Mouse (Mus musculus): ENCODE results near the gene Lrrfip2. TPM values are rescaled to one million over a fixed set of nuclear protein-coding genes. Genes with fewer than 3 reads are reported as not detected.

Lrrfip2 gene
- polyA plus RNA-seq, 1 experiment: 112 TPM

- H3K27me3 ChIP-seq (replicated peaks): peaks cover 38% of the 10 kb centered on the region
- no peaks in the 10 kb centered on the region for H3K36me3 ChIP-seq (replicated peaks; ENCODE audit: low read length)
- peaks cover 55% of the 10 kb centered on the region for H3K4me1 ChIP-seq
- H3K9me3 ChIP-seq: 0 out of 2 replicates have a peak, but pooled peaks cover under 1% of the 10 kb centered on the region
- no peak overlapping the region for H3K4me3 ChIP-seq (replicated peaks)
- no peak for TF ChIP-seq FLI1 (IDR thresholded peaks at IDR 0.05; ENCODE audit: low read length)
- TF ChIP-seq GATA1 (IDR thresholded peaks at IDR 0.05; ENCODE audit: borderline replicate concordance, low read length): no peak
These were observed 29.4 kb upstream of the Lrrfip2 start for GRCm38 (mm10) chr9:111087960-111088359.

- TF ChIP-seq FLI1 (IDR thresholded peaks at IDR 0.05; ENCODE audit: low read length) (no peak), GATA1 (IDR thresholded peaks at IDR 0.05; ENCODE audit: borderline replicate concordance, low read length) (no peak)
- no peaks in the 10 kb centered on the region for H3K9me3 ChIP-seq
- H3K27me3 ChIP-seq (replicated peaks): peaks cover 38% of the 10 kb centered on the region
- H3K36me3 ChIP-seq (replicated peaks; ENCODE audit: low read length): no peaks in the 10 kb centered on the region
- no peak overlapping the region for H3K4me3 ChIP-seq (replicated peaks)
- peaks cover 60% of the 10 kb centered on the region for H3K4me1 ChIP-seq
These were observed 28.5 kb upstream of the Lrrfip2 start for GRCm38 (mm10) chr9:111088886-111089285.

- peaks cover 67% of the 10 kb centered on the region for H3K4me1 ChIP-seq
- H3K9me3 ChIP-seq: no peaks in the 10 kb centered on the region
These were observed 24.7 kb upstream of the Lrrfip2 start for GRCm38 (mm10) chr9:111092657-111093056.

GRCm38 (mm10) chr9:111093094-111093493 is 24.3 kb upstream of the Lrrfip2 start:
- Histone ChIP-seq H3K4me1 (peaks cover 65% of the 10 kb centered on the region), H3K4me3 (replicated peaks) (peak overlapping the region; percentile 64), H3K9me3 (no peaks in the 10 kb centered on the region), H3K27me3 (replicated peaks) (peaks cover 32% of the 10 kb centered on the region), H3K36me3 (replicated peaks; ENCODE audit: low read length) (no peaks in the 10 kb centered on the region)
- TF ChIP-seq GATA1 (IDR thresholded peaks at IDR 0.05; ENCODE audit: borderline replicate concordance, low read length) (no peak), FLI1 (IDR thresholded peaks at IDR 0.05; ENCODE audit: low read length) (no peak)

More at GRCm38 (mm10) chr9:111092657-111093056, 24.7 kb upstream of the Lrrfip2 start:
- H3K4me3 ChIP-seq (replicated peaks): no peak overlapping the region
- TF ChIP-seq GATA1 (IDR thresholded peaks at IDR 0.05; ENCODE audit: borderline replicate concordance, low read length) (no peak), FLI1 (IDR thresholded peaks at IDR 0.05; ENCODE audit: low read length) (no peak)
- H3K27me3 ChIP-seq (replicated peaks): peaks cover 34% of the 10 kb centered on the region
- no peaks in the 10 kb centered on the region for H3K36me3 ChIP-seq (replicated peaks; ENCODE audit: low read length)

- H3K4me1 ChIP-seq: peaks cover 64% of the 10 kb centered on the region
- H3K4me3 ChIP-seq (replicated peaks): no peak overlapping the region
- TF ChIP-seq FLI1 (IDR thresholded peaks at IDR 0.05; ENCODE audit: low read length) (no peak), GATA1 (IDR thresholded peaks at IDR 0.05; ENCODE audit: borderline replicate concordance, low read length) (no peak)
- H3K27me3 ChIP-seq (replicated peaks): peaks cover 22% of the 10 kb centered on the region
- no peaks in the 10 kb centered on the region for H3K36me3 ChIP-seq (replicated peaks; ENCODE audit: low read length)
- H3K9me3 ChIP-seq: no peaks in the 10 kb centered on the region
These were observed 22.8 kb upstream of the Lrrfip2 start for GRCm38 (mm10) chr9:111094626-111095025.

GRCm38 (mm10) chr9:111095710-111096109 is 21.7 kb upstream of the Lrrfip2 start:
- TF ChIP-seq FLI1 (IDR thresholded peaks at IDR 0.05; ENCODE audit: low read length) (no peak), GATA1 (IDR thresholded peaks at IDR 0.05; ENCODE audit: borderline replicate concordance, low read length) (no peak)
- H3K36me3 ChIP-seq (replicated peaks; ENCODE audit: low read length): no peaks in the 10 kb centered on the region
- peaks cover 66% of the 10 kb centered on the region for H3K4me1 ChIP-seq
- H3K4me3 ChIP-seq (replicated peaks): no peak overlapping the region
- H3K9me3 ChIP-seq: no peaks in the 10 kb centered on the region
- peaks cover 13% of the 10 kb centered on the region for H3K27me3 ChIP-seq (replicated peaks)

- Histone ChIP-seq H3K27me3 (replicated peaks) (peaks cover 7% of the 10 kb centered on the region), H3K4me3 (replicated peaks) (no peak overlapping the region), H3K36me3 (replicated peaks; ENCODE audit: low read length) (no peaks in the 10 kb centered on the region), H3K9me3 (no peaks in the 10 kb centered on the region), H3K4me1 (peaks cover 66% of the 10 kb centered on the region)
- TF ChIP-seq GATA1 (IDR thresholded peaks at IDR 0.05; ENCODE audit: borderline replicate concordance, low read length): no peak
- no peak for TF ChIP-seq FLI1 (IDR thresholded peaks at IDR 0.05; ENCODE audit: low read length)
These were observed 20.7 kb upstream of the Lrrfip2 start for GRCm38 (mm10) chr9:111096419-111097326.

- H3K4me3 ChIP-seq (replicated peaks): no peak overlapping the region
- no peaks in the 10 kb centered on the region for H3K9me3 ChIP-seq
- H3K36me3 ChIP-seq (replicated peaks; ENCODE audit: low read length): no peaks in the 10 kb centered on the region
- H3K4me1 ChIP-seq: peaks cover 61% of the 10 kb centered on the region
- TF ChIP-seq FLI1 (IDR thresholded peaks at IDR 0.05; ENCODE audit: low read length): no peak
- no peak for TF ChIP-seq GATA1 (IDR thresholded peaks at IDR 0.05; ENCODE audit: borderline replicate concordance, low read length)
- H3K27me3 ChIP-seq (replicated peaks): peaks cover 3% of the 10 kb centered on the region
These were observed 19.8 kb upstream of the Lrrfip2 start for GRCm38 (mm10) chr9:111097543-111097942.

GRCm38 (mm10) chr9:111100406-111100805 is 17.0 kb upstream of the Lrrfip2 start:
- no peaks in the 10 kb centered on the region for H3K9me3 ChIP-seq
- no peak overlapping the region for H3K4me3 ChIP-seq (replicated peaks)
- peaks cover 42% of the 10 kb centered on the region for H3K4me1 ChIP-seq
- peaks cover 3% of the 10 kb centered on the region for H3K27me3 ChIP-seq (replicated peaks)
- TF ChIP-seq FLI1 (IDR thresholded peaks at IDR 0.05; ENCODE audit: low read length) (no peak), GATA1 (IDR thresholded peaks at IDR 0.05; ENCODE audit: borderline replicate concordance, low read length) (no peak)
- no peaks in the 10 kb centered on the region for H3K36me3 ChIP-seq (replicated peaks; ENCODE audit: low read length)

- no peak for TF ChIP-seq FLI1 (IDR thresholded peaks at IDR 0.05; ENCODE audit: low read length)
- TF ChIP-seq GATA1 (IDR thresholded peaks at IDR 0.05; ENCODE audit: borderline replicate concordance, low read length): no peak
- peaks cover 3% of the 10 kb centered on the region for H3K9me3 ChIP-seq
- H3K27me3 ChIP-seq (replicated peaks): no peaks in the 10 kb centered on the region
- H3K4me1 ChIP-seq: peaks cover 32% of the 10 kb centered on the region
- H3K36me3 ChIP-seq (replicated peaks; ENCODE audit: low read length): no peaks in the 10 kb centered on the region
- H3K4me3 ChIP-seq (replicated peaks): no peak overlapping the region
These were observed 14.1 kb upstream of the Lrrfip2 start for GRCm38 (mm10) chr9:111103293-111103692.
